Mouse (Mus musculus) thymus, adult 2 months (tissue): ENCODE measurements around the gene Morn1.

ENCODE experiments used
- CTCF ChIP-seq: fragments of 200-500 bp; IDR thresholded peaks from 2 replicates; pipeline ENCODE4 v1.5.1; 2012; ENCODE audit warnings: mild to moderate bottlenecking, control low read depth, low read length, moderate library complexity, borderline replicate concordance; ENCODE audit not compliant: control insufficient read depth, poor library complexity, insufficient read depth; ENCODE audit errors: extremely low read depth
- POLR2A ChIP-seq: fragments of 200-500 bp; IDR thresholded peaks from 2 replicates; pipeline ENCODE4 v1.6.1; 2012; ENCODE audit warnings: mild to moderate bottlenecking, low read length, control low read depth, moderate library complexity; ENCODE audit not compliant: control insufficient read depth, poor library complexity, insufficient read depth; ENCODE audit errors: extremely low read depth

DNA sequence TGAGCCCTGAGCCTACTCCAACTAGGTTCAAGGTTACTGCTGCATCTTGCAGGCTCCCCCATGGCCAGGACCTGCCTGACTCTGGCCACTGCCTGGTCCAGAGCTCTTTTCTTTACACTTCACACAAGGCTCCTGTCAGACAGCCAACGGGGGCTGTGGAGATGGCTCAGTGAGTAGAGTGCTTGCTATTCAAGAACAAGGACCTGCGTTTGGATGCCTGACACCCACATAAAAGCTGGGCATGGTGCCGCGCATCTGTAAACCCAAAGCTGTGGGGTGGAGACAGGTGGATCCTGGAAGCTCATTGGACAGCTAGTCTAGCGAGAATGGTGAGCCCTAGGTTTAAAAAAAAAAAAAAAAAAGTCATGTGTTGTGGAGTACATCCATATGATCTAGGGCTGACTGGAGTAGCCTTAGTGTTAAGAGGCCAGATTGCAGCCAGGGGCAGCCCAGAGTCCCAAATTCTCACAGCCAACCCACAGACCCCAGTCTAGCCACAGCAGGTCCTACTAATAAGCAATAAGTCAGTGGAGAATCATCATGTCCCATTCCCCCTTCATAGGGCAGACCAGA, 85.7 kb downstream of the Morn1 start:
- no peak for TF ChIP-seq POLR2A
- no peak for TF ChIP-seq CTCF
